Mouse (Mus musculus): ENCODE results near the gene Dnm1.

Dnm1 gene

GRCm38 (mm10) chr2:32361437-32361836 lies 8.3 kb upstream of the Dnm1 start:
- DNase-seq (ENCODE audit: low spot score): no peak

GRCm38 (mm10) chr2:32360741-32361140 lies 7.6 kb upstream of the Dnm1 start:
- DNase-seq (ENCODE audit: low spot score): no peak

- no peak for DNase-seq (ENCODE audit: low spot score)
Observed at GRCm38 (mm10) chr2:32358381-32358780, 5.2 kb upstream of the Dnm1 start.

GRCm38 (mm10) chr2:32357710-32358109 lies 4.6 kb upstream of the Dnm1 start:
- DNase-seq (ENCODE audit: low spot score): no peak

- no peak for DNase-seq (ENCODE audit: low spot score)
Observed at GRCm38 (mm10) chr2:32356216-32356615, 3.1 kb upstream of the Dnm1 start.

GRCm38 (mm10) chr2:32354336-32354895 lies 1.3 kb upstream of the Dnm1 start:
- no peak for DNase-seq (ENCODE audit: low spot score)

- no peak for DNase-seq (ENCODE audit: low spot score)
Observed at GRCm38 (mm10) chr2:32353836-32354235, 698 bp upstream of the Dnm1 start.

- DNase-seq (ENCODE audit: low spot score): no peak
Observed at GRCm38 (mm10) chr2:32352151-32353006, 759 bp downstream of the Dnm1 start, which contains the start of gene Ciz1. Ciz1 (plus strand) TSS chr2:32352327.

- DNase-seq (ENCODE audit: low spot score): no peak
Observed at GRCm38 (mm10) chr2:32351471-32351961, 1.6 kb downstream of the Dnm1 start.

GRCm38 (mm10) chr2:32350471-32351051 lies 2.6 kb downstream of the Dnm1 start:
- no peak for DNase-seq (ENCODE audit: low spot score)

- DNase-seq (ENCODE audit: low spot score): no peak
Observed at GRCm38 (mm10) chr2:32349625-32350255, 3.4 kb downstream of the Dnm1 start.

GRCm38 (mm10) chr2:32348311-32348710 lies 4.8 kb downstream of the Dnm1 start:
- no peak for DNase-seq (ENCODE audit: low spot score)

GRCm38 (mm10) chr2:32347019-32347418 lies 6.1 kb downstream of the Dnm1 start:
- DNase-seq (ENCODE audit: low spot score): no peak

- DNase-seq (ENCODE audit: low spot score): no peak
Observed at GRCm38 (mm10) chr2:32344598-32345321, 8.4 kb downstream of the Dnm1 start.

GRCm38 (mm10) chr2:32344056-32344455 lies 9.1 kb downstream of the Dnm1 start:
- no peak for DNase-seq (ENCODE audit: low spot score)

GRCm38 (mm10) chr2:32343351-32343671 lies 9.8 kb downstream of the Dnm1 start:
- DNase-seq (ENCODE audit: low spot score): no peak

GRCm38 (mm10) chr2:32342539-32343350 lies 10.4 kb downstream of the Dnm1 start:
- DNase-seq (ENCODE audit: low spot score): no peak

GRCm38 (mm10) chr2:32342039-32342438 lies 11.1 kb downstream of the Dnm1 start:
- no peak for DNase-seq (ENCODE audit: low spot score)

GRCm38 (mm10) chr2:32341634-32341939 lies 11.6 kb downstream of the Dnm1 start:
- no peak for DNase-seq (ENCODE audit: low spot score)

- DNase-seq (ENCODE audit: low spot score): no peak
Observed at GRCm38 (mm10) chr2:32340836-32341633, 12.1 kb downstream of the Dnm1 start.
